Mouse (Mus musculus) hindbrain, embryonic 11.5 days (tissue): ENCODE results near the gene Pbx2. TPM values are rescaled to one million over a fixed set of nuclear protein-coding genes. Genes with fewer than 3 reads are reported as not detected.
"Not testable (repeated sequence)": the region's sequence is repeated elsewhere in the genome, so short reads cannot be mapped to it uniquely, and the experiment has no call there.

Experiments used
- ATAC-seq: fragments of 200-750 bp; cut with Nextera tagmentation; 2 replicates; pipeline ENCODE4 v1.8.0; 2017; ENCODE audit warnings: mild to moderate bottlenecking, moderate TSS enrichment, moderate library complexity; ENCODE audit not compliant: low FRiP score
- DNase-seq: peaks from one replicate; pipeline ENCODE4 v3.0.0-alpha.2; 2015; ENCODE audit warnings: low spot score
- H3K27ac ChIP-seq: fragments of 300-500 bp; sonication (generic); 2 replicates; pipeline ENCODE4 v1.5.1; 2014; ENCODE audit warnings: mild to moderate bottlenecking, low read depth, low read length
- H3K27me3 ChIP-seq: fragments of 300-500 bp; sonication (generic); 2 replicates; pipeline ENCODE4 v1.6.1; 2014; ENCODE audit warnings: mild to moderate bottlenecking, low read length, moderate library complexity, mixed read lengths; ENCODE audit not compliant: control insufficient read depth, insufficient read depth
- H3K36me3 ChIP-seq: fragments of 300-500 bp; sonication (generic); 2 replicates; pipeline ENCODE4 v1.6.1; 2014; ENCODE audit warnings: mild to moderate bottlenecking, low read length, moderate library complexity, mixed read lengths; ENCODE audit not compliant: control insufficient read depth, insufficient read depth
- H3K4me1 ChIP-seq: fragments of 300-500 bp; sonication (generic); replicated peaks from 2 replicates; pipeline ENCODE4 v1.6.1; 2014; ENCODE audit warnings: low read length, mixed read lengths; ENCODE audit not compliant: control insufficient read depth, insufficient read depth
- H3K4me2 ChIP-seq: fragments of 300-500 bp; sonication (generic); replicated peaks from 2 replicates; pipeline ENCODE4 v1.6.1; 2014; ENCODE audit warnings: mild to moderate bottlenecking, low read depth, low read length
- H3K4me3 ChIP-seq: fragments of 300-500 bp; sonication (generic); 2 replicates; pipeline ENCODE4 v1.5.1; 2014; ENCODE audit warnings: low read depth, low read length
- H3K9ac ChIP-seq: fragments of 300-500 bp; sonication (generic); 2 replicates; pipeline ENCODE4 v1.6.1; 2014; ENCODE audit warnings: low read depth, low read length
- H3K9me3 ChIP-seq: fragments of 300-500 bp; sonication (generic); 2 replicates; pipeline ENCODE4 v1.6.1; 2016; ENCODE audit warnings: low read length; ENCODE audit not compliant: control insufficient read depth
- WGBS: fragments of 180-500 bp; shearing (Covaris S2); extraction: QIAGEN DNeasy Blood & Tissue Kit; methylation state at CpG from one replicate; pipeline ENCODE4 v1.1.7; 2014; 5-methylcytosine and 5-hydroxymethylcytosine counted together
- polyA plus RNA-seq: library from polyadenylated mRNA; unstranded; fragments of >200 nt; fragmentation: Nextera tagmentation; extraction: Ambion mirVana; gene quantifications from 2 replicates; pipeline ENCODE4 v1.2.1, GENCODE M21; 2014

The Pbx2 gene
- 16.6 and 17.3 TPM in 2 replicates for polyA plus RNA-seq

- ATAC-seq = peak; percentile 30
- Histone ChIP-seq H3K4me3 (peak within 1 kb of the TSS; percentile 97), H3K27ac (peak within 1 kb of the TSS; percentile 100), H3K4me2 (peak within 1 kb of the TSS; percentile 98), H3K27me3 (no peaks in the 10 kb centered on the region), H3K4me1 (peaks cover 29% of the 10 kb centered on the region), H3K9ac (peak within 1 kb of the TSS; percentile 99), H3K36me3 (no peaks in the 10 kb centered on the region), H3K9me3 (no peaks in the 10 kb centered on the region)
- WGBS = 2% methylated on average over 20 of the region's 21 CpGs
- DNase-seq = peak; percentile 70
Measured at GRCm38 (mm10) chr17:34591029-34591993, at the start of gene Pbx2. Pbx2 (plus strand) TSS chr17:34591266.

GRCm38 (mm10) chr17:34543567-34543966 lies 47.5 kb upstream of the Pbx2 start:
- not testable (repeated sequence) for H3K27me3 ChIP-seq, H3K27ac ChIP-seq, H3K9ac ChIP-seq, H3K4me3 ChIP-seq, DNase-seq, H3K9me3 ChIP-seq, H3K4me1 ChIP-seq, ATAC-seq, H3K36me3 ChIP-seq, H3K4me2 ChIP-seq
- WGBS = 96% methylated on average over 12 of the region's 13 CpGs

GRCm38 (mm10) chr17:34546797-34547196 lies 44.3 kb upstream of the Pbx2 start:
- ATAC-seq (no peak), DNase-seq (no peak)
- H3K36me3 ChIP-seq = no peaks in the 10 kb centered on the region
- no peaks in the 10 kb centered on the region for H3K9me3 ChIP-seq
- H3K27ac ChIP-seq = no peak overlapping the region
- H3K27me3 ChIP-seq = no peaks in the 10 kb centered on the region
- no peak overlapping the region for H3K4me3 ChIP-seq
- 90% methylated on average over 1 of the region's 1 CpGs for WGBS
- no peak overlapping the region for H3K4me2 ChIP-seq
- no peaks in the 10 kb centered on the region for H3K4me1 ChIP-seq
- H3K9ac ChIP-seq = no peak overlapping the region

GRCm38 (mm10) chr17:34547601-34548000 lies 43.5 kb upstream of the Pbx2 start:
- Histone ChIP-seq H3K9ac (no peak overlapping the region), H3K4me3 (no peak overlapping the region), H3K4me2 (no peak overlapping the region), H3K27me3 (no peaks in the 10 kb centered on the region), H3K9me3 (no peaks in the 10 kb centered on the region), H3K27ac (no peak overlapping the region), H3K4me1 (no peaks in the 10 kb centered on the region), H3K36me3 (no peaks in the 10 kb centered on the region)
- 90% methylated on average over 4 of the region's 4 CpGs for WGBS
- DNase-seq = no peak
- no peak for ATAC-seq

- DNase-seq = no peak
- no peak overlapping the region for H3K4me3 ChIP-seq
- H3K27ac ChIP-seq = no peak overlapping the region
- H3K4me1 ChIP-seq = no peaks in the 10 kb centered on the region
- no peak for ATAC-seq
- H3K9ac ChIP-seq = no peak overlapping the region
- 94% methylated on average over 3 of the region's 3 CpGs for WGBS
- H3K27me3 ChIP-seq = no peaks in the 10 kb centered on the region
- H3K36me3 ChIP-seq = no peaks in the 10 kb centered on the region
- H3K9me3 ChIP-seq = no peaks in the 10 kb centered on the region
- H3K4me2 ChIP-seq = no peak overlapping the region
Measured at GRCm38 (mm10) chr17:34549156-34549555, 41.9 kb upstream of the Pbx2 start.

GRCm38 (mm10) chr17:34549843-34550242 lies 41.2 kb upstream of the Pbx2 start:
- H3K36me3 ChIP-seq = no peaks in the 10 kb centered on the region

GRCm38 (mm10) chr17:34555483-34555882 lies 35.6 kb upstream of the Pbx2 start:
- ATAC-seq = no peak
- Histone ChIP-seq H3K9me3 (no peaks in the 10 kb centered on the region), H3K4me3 (no peak overlapping the region), H3K36me3 (no peaks in the 10 kb centered on the region), H3K4me1 (no peaks in the 10 kb centered on the region), H3K9ac (no peak overlapping the region), H3K27me3 (no peaks in the 10 kb centered on the region), H3K4me2 (no peak overlapping the region), H3K27ac (no peak overlapping the region)
- DNase-seq = peak; percentile 82
- WGBS = 27% methylated on average over 5 of the region's 5 CpGs

More at GRCm38 (mm10) chr17:34549843-34550242, 41.2 kb upstream of the Pbx2 start:
- Histone ChIP-seq H3K27ac (no peak overlapping the region), H3K9ac (no peak overlapping the region), H3K27me3 (no peaks in the 10 kb centered on the region), H3K9me3 (no peaks in the 10 kb centered on the region), H3K4me2 (no peak overlapping the region), H3K4me3 (no peak overlapping the region), H3K4me1 (no peaks in the 10 kb centered on the region)
- WGBS = 74% methylated on average over 2 of the region's 2 CpGs
- no peak for ATAC-seq
- DNase-seq = no peak

GRCm38 (mm10) chr17:34556406-34556805 lies 34.7 kb upstream of the Pbx2 start:
- no peak overlapping the region for H3K27ac ChIP-seq
- H3K27me3 ChIP-seq = no peaks in the 10 kb centered on the region
- no peak overlapping the region for H3K9ac ChIP-seq
- ATAC-seq (no peak), DNase-seq (no peak)
- no peaks in the 10 kb centered on the region for H3K36me3 ChIP-seq
- no peaks in the 10 kb centered on the region for H3K9me3 ChIP-seq
- H3K4me3 ChIP-seq = no peak overlapping the region
- no peaks in the 10 kb centered on the region for H3K4me1 ChIP-seq
- WGBS = 86% methylated on average over 8 of the region's 8 CpGs
- H3K4me2 ChIP-seq = no peak overlapping the region

GRCm38 (mm10) chr17:34557411-34557810 lies 33.7 kb upstream of the Pbx2 start:
- H3K36me3 ChIP-seq = no peaks in the 10 kb centered on the region
- WGBS = 78% methylated on average over 11 of the region's 11 CpGs
- ATAC-seq (no peak), DNase-seq (no peak)
- H3K4me1 ChIP-seq = no peaks in the 10 kb centered on the region
- H3K4me3 ChIP-seq = no peak overlapping the region
- H3K9ac ChIP-seq = no peak overlapping the region
- H3K27me3 ChIP-seq = no peaks in the 10 kb centered on the region
- H3K4me2 ChIP-seq = no peak overlapping the region
- no peaks in the 10 kb centered on the region for H3K9me3 ChIP-seq
- H3K27ac ChIP-seq = no peak overlapping the region
